Mouse (Mus musculus) right cerebral cortex, postnatal 10 days (tissue): ENCODE results near the gene Nono.
A peak's percentile ranks its signal among the peaks of the same experiment; 100 is the strongest.

Source experiments
- DNase-seq, 2 experiments: peaks; one replicate each; pipeline ENCODE4 v3.0.0; 2021; ENCODE audit warnings: low spot score in 2 of 2

Gene Nono

GRCm38 (mm10) chrX:101429142-101429949, at the start of gene Nono:
Gene Nono (plus strand): TSS chrX:101429318.
- peak; percentile 91 to 95 for DNase-seq

- no peak for DNase-seq
These were observed 49.4 kb upstream of the Nono start for GRCm38 (mm10) chrX:101379744-101380143.

- peak in 1 of 2 experiments; percentile 26 for DNase-seq
These were observed 45.7 kb upstream of the Nono start for GRCm38 (mm10) chrX:101383455-101383854.

GRCm38 (mm10) chrX:101384439-101385137, 44.5 kb upstream of the Nono start:
- peak in 1 of 2 experiments; percentile 28 for DNase-seq

GRCm38 (mm10) chrX:101386222-101386621, 42.9 kb upstream of the Nono start:
- DNase-seq = no peak

GRCm38 (mm10) chrX:101388866-101389537, 40.1 kb upstream of the Nono start:
- DNase-seq = peak; percentile 52 to 66

- no peak for DNase-seq
These were observed 34.8 kb upstream of the Nono start for GRCm38 (mm10) chrX:101394341-101394740.

GRCm38 (mm10) chrX:101396459-101396858, 32.7 kb upstream of the Nono start:
- DNase-seq = no peak

- peak; percentile 66 to 70 for DNase-seq
These were observed 10.0 kb upstream of the Nono start for GRCm38 (mm10) chrX:101418946-101419724.

- peak; percentile 92 to 94 for DNase-seq
These were observed 9.1 kb upstream of the Nono start for GRCm38 (mm10) chrX:101419725-101420699.

GRCm38 (mm10) chrX:101420700-101421095, 8.4 kb upstream of the Nono start, which contains the start of gene Zmym3:
Gene Zmym3 (minus strand): TSS chrX:101420849.
- DNase-seq = no peak

GRCm38 (mm10) chrX:101423462-101423861, 5.7 kb upstream of the Nono start:
- DNase-seq = no peak

GRCm38 (mm10) chrX:101427774-101428173, 1.3 kb upstream of the Nono start:
- no peak for DNase-seq

- DNase-seq = no peak
These were observed 355 bp upstream of the Nono start for GRCm38 (mm10) chrX:101428785-101429141.

GRCm38 (mm10) chrX:101429976-101430375, 858 bp downstream of the Nono start:
- no peak for DNase-seq

- DNase-seq = no peak
These were observed 19.9 kb downstream of the Nono start, which contains the start of gene Itgb1bp2 for GRCm38 (mm10) chrX:101448886-101449475. Gene Itgb1bp2 (plus strand): TSS chrX:101449088.

- no peak for DNase-seq
These were observed 22.0 kb downstream of the Nono start for GRCm38 (mm10) chrX:101451147-101451546.

- no peak for DNase-seq
These were observed 22.5 kb downstream of the Nono start for GRCm38 (mm10) chrX:101451591-101451990.

- DNase-seq = no peak
These were observed 43.1 kb downstream of the Nono start for GRCm38 (mm10) chrX:101472202-101472601.
